Mouse (Mus musculus) splenic B cell, adult 2 months (primary cell): ENCODE measurements at regions not wholly inside any gene's neighbourhood (a gene's known extent, or its start where the extent isn't known, plus 50 kb on each side); places are given as distances from the start of the nearest gene placed in this dataset.
A peak's percentile ranks its signal among the peaks of the same experiment; 100 is the strongest.

Experiments
- DNase-seq: peaks from one replicate; pipeline ENCODE4 v3.0.0-alpha.2; 2011; ENCODE audit warnings: low read depth, low spot score
- H3K27me3 ChIP-seq: 2 replicates; pipeline ENCODE4 v1.6.1; 2012; ENCODE audit warnings: mild to moderate bottlenecking, low read length, moderate library complexity, mixed read lengths; ENCODE audit not compliant: control insufficient read depth, poor library complexity, insufficient read depth, severe bottlenecking
- H3K36me3 ChIP-seq: 2 replicates; pipeline ENCODE4 v1.6.1; 2012; ENCODE audit warnings: mild to moderate bottlenecking, low read length, moderate library complexity, mixed read lengths; ENCODE audit not compliant: control insufficient read depth, poor library complexity, insufficient read depth, severe bottlenecking

GRCm38 (mm10) chr7:111283411-111283955, 200.7 kb upstream of the Eif4g2 start:
- no peak for DNase-seq
- H3K27me3 ChIP-seq, result no peaks in the 10 kb centered on the region
- H3K36me3 ChIP-seq, result no peaks in the 10 kb centered on the region

- no peaks in the 10 kb centered on the region for H3K27me3 ChIP-seq
- no peaks in the 10 kb centered on the region for H3K36me3 ChIP-seq
- no peak for DNase-seq
Measured at GRCm38 (mm10) chr7:111282314-111282713, 199.5 kb upstream of the Eif4g2 start.

DNA sequence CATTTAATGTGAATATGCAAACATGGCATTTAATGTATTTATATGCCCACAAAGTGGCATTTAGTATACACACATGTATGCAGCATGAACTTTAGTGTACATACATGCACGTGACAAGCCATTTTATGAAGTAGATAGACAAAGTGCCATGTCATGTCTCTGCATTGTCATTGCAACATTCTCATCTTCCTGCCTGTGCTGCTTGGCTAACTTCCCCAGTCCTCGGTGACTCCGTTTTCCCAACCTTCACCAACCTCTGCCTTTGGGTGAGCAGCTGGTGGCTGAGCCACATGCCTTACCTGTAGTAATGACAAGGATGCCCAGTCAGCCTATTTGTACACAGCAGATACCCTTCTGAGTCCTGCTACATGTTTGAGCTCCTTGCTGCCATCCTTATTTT, 194.9 kb upstream of the Eif4g2 start:
- H3K27me3 ChIP-seq, result no peaks in the 10 kb centered on the region
- no peaks in the 10 kb centered on the region for H3K36me3 ChIP-seq
- DNase-seq, result no peak

- DNase-seq, result no peak
- Histone ChIP-seq H3K27me3 (no peaks in the 10 kb centered on the region), H3K36me3 (no peaks in the 10 kb centered on the region)
Measured at GRCm38 (mm10) chr7:111273839-111274238, 191.0 kb upstream of the Eif4g2 start.

- H3K36me3 ChIP-seq, result no peaks in the 10 kb centered on the region
- no peaks in the 10 kb centered on the region for H3K27me3 ChIP-seq
- DNase-seq, result no peak
Measured at GRCm38 (mm10) chr7:111270874-111271273, 188.0 kb upstream of the Eif4g2 start.

DNA sequence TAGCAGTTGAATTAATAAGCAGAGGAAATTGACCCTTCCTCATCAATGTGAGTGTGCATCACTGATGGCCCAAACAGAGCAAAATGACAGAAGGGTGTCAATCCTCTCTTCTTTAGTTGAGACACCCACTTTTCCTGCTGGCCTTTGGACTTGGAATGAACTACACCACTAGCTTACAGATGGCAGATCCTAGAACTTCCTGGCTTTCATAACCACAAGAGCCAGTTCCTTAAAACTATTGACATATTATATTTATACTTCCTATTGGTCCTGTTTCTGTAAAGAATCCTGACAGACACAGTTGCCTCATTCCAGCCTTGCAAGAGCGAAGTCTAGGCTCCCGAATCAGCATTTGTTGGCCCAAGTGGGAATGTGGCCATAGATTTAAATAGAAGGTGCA, 185.4 kb upstream of the Eif4g2 start:
- H3K36me3 ChIP-seq, result no peaks in the 10 kb centered on the region

DNA sequence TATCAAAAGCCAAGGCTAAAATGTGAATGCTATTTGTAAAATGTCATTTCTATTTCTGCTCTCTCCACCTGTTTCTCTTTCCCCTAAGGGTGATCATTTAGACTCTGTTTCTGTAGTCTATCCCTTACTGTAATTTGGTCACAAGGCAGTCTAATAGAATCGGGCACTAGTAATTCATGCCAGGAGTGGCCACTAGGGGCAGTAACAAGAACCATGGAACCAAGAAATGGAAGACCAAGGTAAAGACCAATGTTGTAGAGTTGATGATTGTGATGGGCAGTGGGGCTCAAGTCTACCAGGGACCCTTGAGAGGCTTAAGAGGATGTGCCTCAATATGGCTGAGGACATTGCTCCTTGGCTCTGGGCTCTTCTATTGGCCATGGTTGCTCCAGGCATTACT, 180.5 kb upstream of the Eif4g2 start:
- peak; percentile 13 for DNase-seq
- no peaks in the 10 kb centered on the region for H3K36me3 ChIP-seq
- H3K27me3 ChIP-seq, result no peaks in the 10 kb centered on the region

More for the DNA sequence above, 185.4 kb upstream of the Eif4g2 start:
- no peaks in the 10 kb centered on the region for H3K27me3 ChIP-seq
- no peak for DNase-seq

- H3K27me3 ChIP-seq, result no peaks in the 10 kb centered on the region
- no peaks in the 10 kb centered on the region for H3K36me3 ChIP-seq
- DNase-seq, result no peak
Measured at GRCm38 (mm10) chr7:111259630-111260574, 177.1 kb upstream of the Eif4g2 start.

DNA sequence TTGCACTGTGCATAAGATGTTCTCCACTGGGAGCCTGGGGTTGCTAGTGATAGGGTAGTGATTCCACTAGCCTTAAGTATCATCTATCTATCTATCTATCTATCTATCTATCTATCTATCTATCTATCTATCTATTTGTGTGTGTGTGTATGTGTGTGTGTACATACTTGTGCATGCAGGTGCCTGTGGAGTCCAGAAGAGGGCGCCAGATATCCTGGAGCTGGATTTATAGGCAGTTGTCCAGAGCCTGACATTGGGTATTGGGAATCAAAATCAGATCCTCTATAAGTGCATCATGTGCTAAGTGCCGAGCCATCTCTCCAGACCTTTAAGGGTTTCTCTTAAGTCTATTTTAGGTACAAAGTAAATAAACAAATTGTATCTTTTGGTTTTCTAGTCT, 175.0 kb upstream of the Eif4g2 start:
- Histone ChIP-seq H3K36me3 (no peaks in the 10 kb centered on the region), H3K27me3 (no peaks in the 10 kb centered on the region)
- no peak for DNase-seq

GRCm38 (mm10) chr7:111256199-111256598, 173.4 kb upstream of the Eif4g2 start:
- Histone ChIP-seq H3K36me3 (no peaks in the 10 kb centered on the region), H3K27me3 (no peaks in the 10 kb centered on the region)
- DNase-seq, result no peak

- no peaks in the 10 kb centered on the region for H3K27me3 ChIP-seq
- peak; percentile 54 for DNase-seq
- no peaks in the 10 kb centered on the region for H3K36me3 ChIP-seq
Measured at GRCm38 (mm10) chr7:111249606-111250005, 166.8 kb upstream of the Eif4g2 start.

DNA sequence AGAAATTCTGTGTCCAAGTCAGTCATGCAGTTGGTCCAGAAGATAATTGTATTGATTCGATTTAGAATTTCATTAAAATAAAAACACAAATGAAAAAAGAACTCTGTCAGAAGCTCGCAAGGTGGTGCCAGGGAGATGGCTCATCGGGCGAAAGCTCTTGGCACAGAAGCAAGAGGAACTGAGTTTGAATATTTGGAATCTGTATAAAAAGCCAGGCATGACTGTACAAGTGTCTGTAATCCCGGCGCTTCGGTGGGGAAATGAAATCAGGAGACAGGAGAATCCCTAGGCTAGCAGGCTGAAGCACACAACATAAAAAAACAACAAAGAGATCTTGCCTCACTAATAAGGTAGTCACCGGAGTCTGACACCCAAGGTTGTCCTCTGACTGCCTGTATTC, 162.7 kb upstream of the Eif4g2 start:
- H3K36me3 ChIP-seq, result no peaks in the 10 kb centered on the region
- DNase-seq, result no peak
- no peaks in the 10 kb centered on the region for H3K27me3 ChIP-seq

DNA sequence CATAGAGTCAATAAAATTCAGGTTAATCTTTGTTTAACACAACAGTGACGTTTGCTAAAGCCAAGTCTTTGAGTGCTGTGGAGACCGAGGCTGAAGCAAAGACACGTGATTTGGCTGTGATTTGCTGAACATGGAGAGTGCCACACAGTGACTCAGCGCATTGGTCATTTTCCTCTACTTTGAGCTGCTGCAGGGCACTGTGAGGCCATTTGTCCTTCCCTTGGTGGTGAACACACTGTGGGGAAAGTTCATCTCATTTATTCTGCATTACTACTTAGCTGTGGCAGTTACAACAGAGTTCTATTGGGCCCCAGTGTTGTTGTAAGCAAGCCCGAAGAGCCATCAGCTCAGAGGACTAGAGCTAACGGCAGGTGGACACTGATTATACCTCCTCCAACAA, 162.2 kb upstream of the Eif4g2 start:
- H3K36me3 ChIP-seq, result no peaks in the 10 kb centered on the region
- DNase-seq, result no peak
- no peaks in the 10 kb centered on the region for H3K27me3 ChIP-seq

- H3K36me3 ChIP-seq, result no peaks in the 10 kb centered on the region
- no peaks in the 10 kb centered on the region for H3K27me3 ChIP-seq
- DNase-seq, result no peak
Measured at GRCm38 (mm10) chr7:111243831-111244230, 161.0 kb upstream of the Eif4g2 start.

DNA sequence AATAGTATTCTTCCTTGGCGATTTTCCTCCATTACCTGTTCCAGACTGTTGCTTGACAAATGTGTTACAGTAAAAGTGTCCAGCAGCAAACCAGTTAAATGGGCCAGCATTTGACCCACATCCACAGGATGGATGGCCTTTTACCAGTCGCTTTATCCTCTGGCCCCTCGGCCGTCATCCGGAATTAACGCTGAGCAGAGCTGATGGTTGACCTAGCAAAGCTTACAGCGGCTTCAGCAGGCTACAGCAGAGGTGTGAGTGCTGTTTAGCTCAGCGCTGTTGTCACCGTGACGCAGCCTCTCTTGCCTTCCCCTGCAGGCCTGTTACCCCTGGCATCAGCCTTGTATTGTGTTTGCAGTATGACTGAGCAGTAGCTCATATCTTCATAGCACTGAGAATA, 159.8 kb upstream of the Eif4g2 start:
- H3K36me3 ChIP-seq, result no peaks in the 10 kb centered on the region
- no peaks in the 10 kb centered on the region for H3K27me3 ChIP-seq
- no peak for DNase-seq
